Mouse (Mus musculus) brain, embryonic 14.5 days (tissue): ENCODE measurements around the gene Fmnl2. TPM values are rescaled to one million over a fixed set of nuclear protein-coding genes. Genes with fewer than 3 reads are reported as not detected.

Experiments used
- DNase-seq: peaks from one replicate; pipeline ENCODE4 v3.0.0-alpha.2; 2011; ENCODE audit warnings: low read depth
- CTCF ChIP-seq: fragments of 200-500 bp; IDR thresholded peaks from 2 replicates; pipeline ENCODE4 v1.5.1; 2012; ENCODE audit warnings: inconsistent platforms, mild to moderate bottlenecking, moderate library complexity, borderline replicate concordance; ENCODE audit not compliant: insufficient read depth, insufficient read length; ENCODE audit errors: extremely low read depth
- POLR2A ChIP-seq: fragments of 200-500 bp; IDR thresholded peaks from 2 replicates; pipeline ENCODE4 v1.6.1; 2012; ENCODE audit warnings: mild to moderate bottlenecking, inconsistent platforms, borderline replicate concordance; ENCODE audit not compliant: poor library complexity, insufficient read depth, insufficient read length, severe bottlenecking; ENCODE audit errors: extremely low read depth
- polyA plus RNA-seq: library from polyadenylated mRNA; depleted of rRNA; stranded (reverse); fragments of >200 nt; gene quantifications from 2 replicates; pipeline ENCODE4 v1.2.3, GENCODE M21; 2012; rRNA removed

Fmnl2 gene
- 45.8 and 47.7 TPM in 2 replicates for polyA plus RNA-seq

- DNase-seq: peak; percentile 90
- TF ChIP-seq POLR2A: peak; percentile 90
- TF ChIP-seq CTCF: no peak
Measured at GRCm38 (mm10) chr2:52857611-52858528, at the start of gene Fmnl2. TSS of gene Fmnl2 (plus strand) at chr2:52857860.

- DNase-seq: no peak
- TF ChIP-seq CTCF (no peak), POLR2A (no peak)
Measured at GRCm38 (mm10) chr2:52809988-52810387, 47.7 kb upstream of the Fmnl2 start.

DNA sequence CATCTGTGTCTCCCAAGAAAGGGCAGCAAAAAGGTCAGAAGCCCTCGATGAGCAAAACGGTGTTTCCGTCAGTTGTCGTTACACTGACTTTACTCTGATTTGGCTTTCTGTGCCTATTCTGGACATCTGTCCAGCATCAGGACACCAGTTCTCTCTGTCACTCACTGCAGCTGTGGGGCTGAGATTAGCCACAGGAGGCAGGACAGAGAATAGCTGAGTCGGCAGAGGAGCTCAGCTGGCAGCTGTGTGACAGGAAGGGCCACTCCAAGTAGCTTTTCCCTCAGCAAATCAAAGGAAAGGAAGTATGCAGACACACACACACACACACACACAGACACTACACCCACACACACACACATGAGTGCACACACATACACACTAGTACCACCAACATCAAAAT lies 46.0 kb upstream of the Fmnl2 start:
- peak; percentile 43 for DNase-seq
- TF ChIP-seq POLR2A: no peak
- TF ChIP-seq CTCF: no peak

DNA sequence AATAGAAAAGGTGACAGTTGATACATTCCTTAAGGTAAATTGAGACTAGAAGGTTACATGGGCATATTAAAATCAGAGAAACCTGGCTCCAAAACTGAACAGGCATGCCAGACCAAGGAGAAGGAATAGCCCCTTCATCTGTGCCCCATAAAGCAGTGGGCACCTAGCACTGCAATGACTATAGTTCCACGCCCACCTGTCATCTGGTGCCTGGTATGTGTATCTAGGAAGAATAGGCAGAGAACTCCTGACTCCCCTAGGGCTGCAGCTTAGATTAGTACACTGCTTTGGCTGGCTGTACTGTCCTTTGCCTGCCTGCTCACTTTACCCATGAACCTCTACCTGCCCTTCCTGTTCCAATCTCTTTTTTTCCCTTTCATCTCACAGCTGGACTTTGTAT lies 40.3 kb upstream of the Fmnl2 start:
- TF ChIP-seq CTCF (no peak), POLR2A (no peak)
- DNase-seq: no peak

GRCm38 (mm10) chr2:52818944-52819343 lies 38.7 kb upstream of the Fmnl2 start:
- TF ChIP-seq POLR2A (no peak), CTCF (no peak)

DNA sequence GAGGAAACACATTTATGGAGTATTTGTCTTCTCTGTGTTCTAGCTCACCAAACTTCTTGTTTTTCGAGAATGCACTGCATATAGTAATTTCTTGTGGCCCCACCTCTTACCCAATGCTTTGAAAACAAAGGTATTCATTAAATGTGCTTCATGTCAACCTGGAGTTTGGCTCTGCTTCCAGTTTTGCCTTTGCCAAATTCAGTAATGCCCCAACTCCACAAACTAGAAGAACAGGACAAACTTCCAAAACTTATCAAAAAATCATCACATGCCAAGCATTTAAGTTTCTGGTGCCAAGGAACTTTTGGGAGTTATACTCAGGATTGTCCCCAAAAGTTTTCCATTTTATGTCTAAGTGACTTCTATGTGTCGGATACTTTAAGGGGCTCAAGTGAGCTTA lies 35.4 kb upstream of the Fmnl2 start:
- DNase-seq: no peak
- TF ChIP-seq CTCF: no peak
- TF ChIP-seq POLR2A: no peak

More at GRCm38 (mm10) chr2:52818944-52819343, 38.7 kb upstream of the Fmnl2 start:
- no peak for DNase-seq

DNA sequence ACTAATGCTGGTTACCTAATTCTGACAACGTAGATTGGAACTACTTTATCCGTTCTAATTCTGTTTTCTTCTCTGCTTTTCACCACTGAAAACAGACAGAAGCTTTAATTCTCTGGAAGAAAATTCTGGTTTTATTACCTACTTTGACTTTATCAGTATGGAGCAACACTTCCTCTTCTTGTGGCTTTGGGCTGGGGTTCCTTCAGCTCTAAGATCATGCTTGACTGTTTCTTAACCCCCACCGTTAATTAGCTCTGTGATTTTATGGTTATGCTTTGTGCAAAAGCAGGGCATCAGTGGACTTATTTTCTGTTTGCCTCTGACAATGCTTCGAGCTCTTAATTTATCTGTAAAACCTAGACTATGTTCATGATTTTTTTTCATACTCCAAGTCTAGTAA lies 29.6 kb upstream of the Fmnl2 start:
- no peak for TF ChIP-seq POLR2A
- no peak for TF ChIP-seq CTCF

GRCm38 (mm10) chr2:52830513-52830912 lies 27.1 kb upstream of the Fmnl2 start:
- no peak for TF ChIP-seq POLR2A
- no peak for TF ChIP-seq CTCF
- no peak for DNase-seq

More for the DNA sequence above, 29.6 kb upstream of the Fmnl2 start:
- no peak for DNase-seq

- DNase-seq: no peak
- TF ChIP-seq CTCF (no peak), POLR2A (no peak)
Measured at GRCm38 (mm10) chr2:52831585-52831984, 26.1 kb upstream of the Fmnl2 start.

DNA sequence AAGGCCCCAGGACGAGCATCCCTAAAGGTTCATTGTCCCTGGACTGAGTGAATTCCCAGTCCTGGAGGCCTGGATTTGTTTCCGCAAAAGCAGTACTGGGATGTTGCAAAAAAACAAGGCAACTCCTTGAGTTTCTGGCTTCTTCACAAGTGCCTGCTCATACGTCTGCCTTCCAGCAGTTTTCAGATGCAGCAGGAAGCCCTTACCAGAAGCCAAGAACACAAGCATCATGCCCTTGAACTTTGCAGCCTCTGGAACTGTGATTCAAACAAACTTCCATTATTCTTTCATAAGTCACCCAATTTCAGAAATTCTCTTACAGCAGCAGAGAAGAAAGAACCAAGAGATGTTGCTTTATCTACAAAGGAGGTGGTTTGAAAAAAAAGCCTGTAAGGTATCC lies 21.9 kb upstream of the Fmnl2 start:
- DNase-seq: no peak
- TF ChIP-seq CTCF: no peak

- TF ChIP-seq POLR2A (no peak), CTCF (no peak)
- peak; percentile 27 for DNase-seq
Measured at GRCm38 (mm10) chr2:52839074-52839473, 18.6 kb upstream of the Fmnl2 start.

GRCm38 (mm10) chr2:52839868-52840267 lies 17.8 kb upstream of the Fmnl2 start:
- DNase-seq: peak; percentile 88
- no peak for TF ChIP-seq POLR2A
- TF ChIP-seq CTCF: no peak
